Mouse (Mus musculus) left cerebral cortex, adult 2 months (tissue): Measurements from ENCODE around the gene Gm21094. TPM values are rescaled to one million over a fixed set of nuclear protein-coding genes. Genes with fewer than 3 reads are reported as not detected.
"Not testable (repeated sequence)": the region's sequence is repeated elsewhere in the genome, so short reads cannot be mapped to it uniquely, and the experiment has no call there.

Source experiments
- DNase-seq, 2 experiments: peaks; one replicate each; pipeline ENCODE4 v3.0.0; 2021 to 2022; ENCODE audit warnings: low spot score in 2 of 2, mixed read lengths in 1 of 2; ENCODE audit errors: extremely low spot score in 1 of 2
- H3K27ac ChIP-seq: fragments of 200-600 bp; 2 replicates; pipeline ENCODE4 v1.8.1; 2022
- H3K4me3 ChIP-seq: fragments of 200-600 bp; 2 replicates; pipeline ENCODE4 v1.8.1; 2022
- intact Hi-C: fragments of 180-260 bp; cut with DNase I; formaldehyde crosslinking; loops from one replicate; pipeline ENCODE4 v1.15.1; 2025
- long read RNA-seq, 2 experiments: library from polyadenylated mRNA; stranded (forward); transcript quantifications; one replicate each; pipeline ENCODE4 v2.0.0; 2021; ENCODE audit warnings: borderline mapping rate in 2 of 2
- total RNA-seq, 2 experiments: library from RNA; stranded (reverse); gene quantifications; 2 replicates each; pipeline ENCODE4 v1.2.3; 2021

The Gm21094 gene
- total RNA-seq = not detected
- long read RNA-seq, experiment 1 = 0 reads
- long read RNA-seq, experiment 2 = 0 reads

DNA sequence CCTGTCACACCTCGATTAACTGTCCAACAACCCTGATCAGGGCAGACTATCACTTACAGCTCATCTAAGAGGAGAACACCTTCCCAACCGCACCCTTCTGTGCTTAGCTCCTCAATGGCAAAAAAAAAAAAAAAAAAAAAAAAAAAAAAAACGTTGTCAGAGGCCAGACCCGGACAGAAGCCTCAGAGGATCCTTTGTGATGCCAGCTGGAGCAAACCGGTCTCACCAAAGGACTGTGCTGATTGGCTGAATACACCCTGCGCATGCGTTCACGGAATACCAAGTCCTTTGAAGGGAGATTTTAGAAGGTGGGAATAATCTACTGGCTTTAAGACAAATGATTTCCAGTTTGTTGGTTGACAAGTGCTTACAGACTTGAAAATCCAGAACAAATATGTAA, at the start of gene Gm21094:
Gene Gm21094 (minus strand): TSS at position 101 of the 400 bp plus-strand sequence.
- intact Hi-C loops, H3K27ac ChIP-seq, H3K4me3 ChIP-seq, DNase-seq: not testable (repeated sequence)
